Mouse (Mus musculus) C2C12 (cell line): ENCODE data around the gene Sympk. TPM values are rescaled to one million over a fixed set of nuclear protein-coding genes. Genes with fewer than 3 reads are reported as not detected.

Experiments used
- H3K27me3 ChIP-seq: one replicate; pipeline ENCODE4 v1.6.1; 2011; ENCODE audit not compliant: control insufficient read depth, insufficient read depth, insufficient read length
- H3K36me3 ChIP-seq: one replicate; pipeline ENCODE4 v1.6.1; 2011; ENCODE audit not compliant: control insufficient read depth, insufficient read depth
- H3K4me3 ChIP-seq: one replicate; pipeline ENCODE4 v1.5.1; 2011; ENCODE audit warnings: mild to moderate bottlenecking, control low read depth; ENCODE audit not compliant: poor library complexity, insufficient read depth, severe bottlenecking
- H3K79me2 ChIP-seq: one replicate; pipeline ENCODE4 v1.6.1; 2011; ENCODE audit not compliant: control insufficient read depth, insufficient read depth
- H3K79me3 ChIP-seq: one replicate; pipeline ENCODE4 v1.6.1; 2011; ENCODE audit warnings: low read depth, control low read depth
- H3ac ChIP-seq: one replicate; pipeline ENCODE3; 2011; ENCODE audit warnings: low read depth; ENCODE audit not compliant: control insufficient read depth, insufficient read length
- CEBPB ChIP-seq: IDR thresholded peaks from one replicate; pipeline ENCODE4 v1.6.1; 2011; ENCODE audit warnings: low read depth, mild to moderate bottlenecking, control low read depth, moderate library complexity
- CTCF ChIP-seq: IDR thresholded peaks from one replicate; pipeline ENCODE4 v1.5.1; 2011; ENCODE audit not compliant: control insufficient read depth, insufficient read depth, insufficient read length
- FOSL1 ChIP-seq: IDR thresholded peaks from one replicate; pipeline ENCODE4 v1.8.0; 2011; ENCODE audit warnings: mild to moderate bottlenecking, low read length; ENCODE audit not compliant: poor library complexity, insufficient read depth, severe bottlenecking
- MAX ChIP-seq: IDR thresholded peaks from one replicate; pipeline ENCODE4 v1.6.1; 2011; ENCODE audit warnings: mild to moderate bottlenecking, control low read depth
- MYOD1 ChIP-seq: IDR thresholded peaks from one replicate; pipeline ENCODE4 v1.6.1; 2011; ENCODE audit warnings: low read depth; ENCODE audit not compliant: control insufficient read depth, insufficient read length
- MYOG ChIP-seq: IDR thresholded peaks from one replicate; pipeline ENCODE4 v1.6.1; 2011; ENCODE audit not compliant: control insufficient read depth, insufficient read length; ENCODE audit errors: extremely low read depth
- USF1 ChIP-seq: IDR thresholded peaks from one replicate; pipeline ENCODE4 v1.6.1; 2011; ENCODE audit warnings: low read depth, mild to moderate bottlenecking, control low read depth, moderate library complexity
- polyA plus RNA-seq: library from polyadenylated mRNA; unstranded; fragments of >200 nt; fragmentation: generic; extraction: Trizol; gene quantifications from one replicate; pipeline ENCODE4 v1.2.1, GENCODE M21; 2012; ENCODE audit warnings: missing spikeins

Sympk gene
- polyA plus RNA-seq, 1 experiment: 84.8 TPM

GRCm38 (mm10) chr7:19021048-19021447 is 3.1 kb upstream of the Sympk start:
- TF ChIP-seq USF1 (no peak), CTCF (no peak)
- H3K4me3 ChIP-seq: no peak overlapping the region
- no peaks in the 10 kb centered on the region for H3K36me3 ChIP-seq
- peaks cover 13% of the 10 kb centered on the region for H3K79me3 ChIP-seq
- peaks cover 12% of the 10 kb centered on the region for H3K27me3 ChIP-seq
- H3ac ChIP-seq: no peak overlapping the region
- peaks cover 17% of the 10 kb centered on the region for H3K79me2 ChIP-seq

GRCm38 (mm10) chr7:19022189-19022958 is 1.8 kb upstream of the Sympk start:
- Histone ChIP-seq H3K79me3 (peaks cover 17% of the 10 kb centered on the region), H3K27me3 (peaks cover 12% of the 10 kb centered on the region), H3K36me3 (no peaks in the 10 kb centered on the region), H3K79me2 (peaks cover 30% of the 10 kb centered on the region), H3K4me3 (no peak overlapping the region), H3ac (no peak overlapping the region)
- no peak for TF ChIP-seq CEBPB

- peaks cover 40% of the 10 kb centered on the region for H3K79me2 ChIP-seq
- peaks cover 12% of the 10 kb centered on the region for H3K27me3 ChIP-seq
- no peak for TF ChIP-seq FOSL1
- peak; percentile 27 for TF ChIP-seq CTCF
- peaks cover 18% of the 10 kb centered on the region for H3K79me3 ChIP-seq
- peak within 1 kb of the TSS; percentile 63 for H3K4me3 ChIP-seq
- no peaks in the 10 kb centered on the region for H3K36me3 ChIP-seq
- H3ac ChIP-seq: peak within 1 kb of the TSS; percentile 91
Observed at GRCm38 (mm10) chr7:19023357-19023814, 791 bp upstream of the Sympk start, which contains the start of gene Foxa3. Gene Foxa3, minus strand, starts transcription at chr7:19023538.

GRCm38 (mm10) chr7:19024581-19025255 is 541 bp downstream of the Sympk start:
- peaks cover 11% of the 10 kb centered on the region for H3K36me3 ChIP-seq
- H3K79me3 ChIP-seq: peaks cover 18% of the 10 kb centered on the region
- H3K79me2 ChIP-seq: peaks cover 45% of the 10 kb centered on the region
- H3ac ChIP-seq: peak overlapping the region; percentile 91
- peak overlapping the region; percentile 63 for H3K4me3 ChIP-seq
- H3K27me3 ChIP-seq: peaks cover 12% of the 10 kb centered on the region
- TF ChIP-seq CTCF (no peak), MYOG (no peak), FOSL1 (no peak), USF1 (no peak), MYOD1 (no peak), MAX (no peak), CEBPB (no peak)

- Histone ChIP-seq H3ac (no peak overlapping the region), H3K27me3 (peaks cover 2% of the 10 kb centered on the region), H3K79me3 (peaks cover 18% of the 10 kb centered on the region), H3K79me2 (peaks cover 45% of the 10 kb centered on the region), H3K36me3 (peaks cover 34% of the 10 kb centered on the region), H3K4me3 (no peak overlapping the region)
- TF ChIP-seq MAX (no peak), USF1 (no peak), MYOG (no peak), CEBPB (no peak), CTCF (no peak), FOSL1 (no peak), MYOD1 (no peak)
Observed at GRCm38 (mm10) chr7:19028067-19028466, 3.9 kb downstream of the Sympk start.

GRCm38 (mm10) chr7:19029084-19029653 is 5.0 kb downstream of the Sympk start:
- Histone ChIP-seq H3ac (no peak overlapping the region), H3K27me3 (no peaks in the 10 kb centered on the region), H3K4me3 (no peak overlapping the region), H3K36me3 (peaks cover 35% of the 10 kb centered on the region), H3K79me3 (peaks cover 18% of the 10 kb centered on the region), H3K79me2 (peaks cover 45% of the 10 kb centered on the region)
- no peak for TF ChIP-seq MYOG
- no peak for TF ChIP-seq MAX
- TF ChIP-seq CTCF: peak; percentile 56
